Mouse (Mus musculus) 3134 (cell line): ENCODE results near the gene Cacna1c.

Source experiments
- DNase-seq: peaks from one replicate; pipeline ENCODE4 v3.0.0-alpha.2; 2011; ENCODE audit warnings: low spot score; ENCODE audit not compliant: insufficient read length; ENCODE audit errors: extremely low read depth

Cacna1c gene

DNA sequence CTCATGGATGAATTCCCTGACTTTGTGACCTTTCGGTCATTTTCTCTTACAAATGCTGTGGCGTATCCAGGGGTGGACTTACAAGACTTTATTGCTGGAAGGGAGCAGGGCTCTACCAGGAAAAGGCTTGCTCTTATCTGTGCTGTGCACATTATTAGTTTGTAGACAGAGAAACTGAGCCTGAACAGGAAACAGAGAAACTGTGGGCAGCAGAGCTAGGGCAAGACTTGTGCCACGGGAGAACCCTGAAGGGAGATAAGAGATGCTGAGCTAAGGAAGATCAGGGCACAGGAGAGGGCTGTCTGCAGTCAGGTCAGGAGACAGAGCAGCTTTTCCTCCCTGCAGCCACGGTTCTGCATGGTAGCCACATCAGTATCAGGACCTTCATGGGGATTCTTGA is 425.1 kb downstream of the Cacna1c start:
- DNase-seq: no peak

GRCm38 (mm10) chr6:118770396-118770795 is 425.8 kb downstream of the Cacna1c start:
- DNase-seq: no peak

DNA sequence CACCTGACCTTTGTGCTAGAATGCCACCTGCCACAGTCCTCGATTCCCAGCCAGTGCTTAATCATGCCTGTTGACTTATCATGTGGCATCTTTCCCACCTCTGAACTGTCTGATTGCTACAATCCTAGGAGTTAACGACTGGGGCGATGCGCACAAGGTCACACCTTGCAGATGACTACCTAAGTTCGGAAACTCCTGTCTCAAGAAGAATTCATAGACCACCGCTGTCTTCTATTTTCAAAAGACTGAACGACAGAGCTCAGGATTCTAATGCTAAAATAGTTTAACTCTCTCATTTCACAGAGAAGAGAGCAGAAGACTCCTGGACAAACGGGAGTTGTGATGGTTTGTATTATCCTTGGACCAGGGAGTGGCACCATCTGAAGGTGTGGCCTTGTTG is 426.4 kb downstream of the Cacna1c start:
- DNase-seq: no peak

DNA sequence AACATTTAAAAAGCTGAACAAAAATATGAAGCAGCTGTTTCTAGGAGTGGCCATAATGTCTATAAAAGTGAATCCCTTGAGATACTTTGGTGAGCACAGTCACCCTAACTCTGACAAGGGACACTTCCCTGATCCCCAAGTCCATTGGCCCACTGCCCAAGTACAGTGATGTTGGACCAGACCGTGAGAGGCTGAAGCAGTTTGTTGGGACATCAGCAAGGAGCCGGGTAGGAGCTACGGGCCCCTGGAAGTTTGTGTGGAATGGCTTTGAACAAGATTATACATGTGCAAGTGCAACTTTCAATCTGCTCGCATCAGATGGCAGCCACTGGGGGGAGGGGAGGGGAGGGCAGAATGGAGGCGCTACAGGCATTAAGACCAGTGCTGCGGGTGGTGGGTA is 428.5 kb downstream of the Cacna1c start:
- DNase-seq: peak; percentile 5

DNA sequence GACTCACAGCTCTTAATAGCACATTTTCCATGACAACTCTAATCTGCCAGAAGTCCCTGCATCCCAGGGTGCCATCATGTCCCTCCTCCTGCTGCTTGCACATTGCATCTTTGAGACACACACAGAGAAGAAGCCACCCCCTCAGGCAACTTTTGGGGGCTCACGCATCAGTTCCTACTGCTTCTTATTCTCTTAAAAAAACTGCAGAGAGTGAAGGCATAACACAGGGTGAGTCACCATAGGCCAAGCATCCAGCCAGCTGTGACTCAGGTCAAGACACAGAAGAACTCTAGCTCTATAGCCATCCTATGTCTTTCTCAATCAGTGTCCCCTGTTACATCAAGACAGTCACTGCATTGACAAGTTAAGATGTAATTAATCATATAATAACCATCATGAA is 431.0 kb downstream of the Cacna1c start:
- DNase-seq: peak; percentile 4

DNA sequence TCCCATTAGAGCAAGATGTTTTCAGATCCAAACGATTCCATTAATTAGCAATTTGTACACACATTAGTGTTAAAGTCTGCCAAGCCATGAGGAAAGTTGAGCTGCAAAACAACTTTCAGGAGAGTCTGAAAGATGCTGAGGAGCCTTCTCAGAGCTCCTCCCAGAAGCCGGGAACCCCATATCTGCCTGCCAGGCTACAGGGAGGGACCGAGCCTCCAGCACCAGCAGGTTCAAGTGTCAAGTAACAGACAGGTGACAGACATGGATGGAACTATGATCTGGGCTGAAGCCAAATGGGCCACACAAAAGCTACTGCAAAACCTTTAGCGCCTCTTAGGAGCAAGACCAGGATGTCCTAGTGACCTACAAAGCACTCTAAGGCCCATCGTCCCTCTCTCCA is 437.2 kb downstream of the Cacna1c start:
- no peak for DNase-seq

DNA sequence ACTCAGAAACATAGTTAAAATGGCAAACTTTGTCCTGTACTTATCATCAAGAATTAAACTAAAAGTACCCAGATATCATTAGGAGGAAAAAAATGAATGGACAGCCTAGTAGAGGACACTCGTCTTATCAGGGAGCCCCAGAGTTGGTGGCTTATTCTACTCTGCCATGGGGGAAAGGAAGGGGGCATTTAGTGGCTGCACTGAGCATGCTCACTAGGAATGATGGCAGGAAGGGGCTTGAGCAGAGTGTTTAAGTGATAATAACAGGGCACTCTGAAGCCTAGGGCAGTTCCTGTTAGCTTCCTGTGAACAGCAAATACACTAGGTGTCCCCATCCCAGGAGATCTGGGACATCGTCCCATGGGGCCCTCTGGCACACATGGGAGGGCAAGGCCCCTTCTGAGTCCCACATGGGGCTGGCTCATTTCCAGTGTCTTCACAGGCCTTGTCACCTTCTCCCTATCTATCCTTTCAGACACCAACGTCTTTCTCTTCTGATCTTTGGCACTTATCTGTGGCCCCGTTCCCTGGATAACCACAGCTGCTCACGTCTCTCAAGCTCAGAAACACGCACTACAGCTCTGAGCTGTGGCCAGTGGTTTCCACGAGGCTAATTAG is 437.8 kb downstream of the Cacna1c start:
- no peak for DNase-seq

GRCm38 (mm10) chr6:118757533-118758289 is 438.5 kb downstream of the Cacna1c start:
- no peak for DNase-seq

- no peak for DNase-seq
These were observed 439.7 kb downstream of the Cacna1c start for GRCm38 (mm10) chr6:118756511-118756910.

DNA sequence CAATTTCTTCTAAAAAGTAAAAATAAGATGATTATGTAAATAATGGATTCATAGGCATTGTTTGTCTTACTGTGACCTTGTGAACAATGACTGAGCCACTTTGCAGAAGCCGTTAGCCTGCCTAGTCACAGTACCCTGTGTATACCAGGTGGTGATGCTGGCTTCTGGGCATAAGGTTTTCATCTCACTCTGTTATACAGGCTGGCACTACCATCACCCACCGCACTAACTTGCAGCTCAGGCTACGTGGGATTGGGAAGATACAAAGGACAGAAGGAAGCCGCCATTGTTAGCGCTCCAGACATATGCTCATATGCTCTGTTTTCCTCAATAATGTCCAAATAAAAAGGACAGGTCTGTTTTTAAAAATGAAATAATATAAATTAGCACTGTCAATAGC is 440.4 kb downstream of the Cacna1c start:
- no peak for DNase-seq

GRCm38 (mm10) chr6:118754439-118754838 is 441.8 kb downstream of the Cacna1c start:
- no peak for DNase-seq

GRCm38 (mm10) chr6:118753787-118754186 is 442.4 kb downstream of the Cacna1c start:
- no peak for DNase-seq

DNA sequence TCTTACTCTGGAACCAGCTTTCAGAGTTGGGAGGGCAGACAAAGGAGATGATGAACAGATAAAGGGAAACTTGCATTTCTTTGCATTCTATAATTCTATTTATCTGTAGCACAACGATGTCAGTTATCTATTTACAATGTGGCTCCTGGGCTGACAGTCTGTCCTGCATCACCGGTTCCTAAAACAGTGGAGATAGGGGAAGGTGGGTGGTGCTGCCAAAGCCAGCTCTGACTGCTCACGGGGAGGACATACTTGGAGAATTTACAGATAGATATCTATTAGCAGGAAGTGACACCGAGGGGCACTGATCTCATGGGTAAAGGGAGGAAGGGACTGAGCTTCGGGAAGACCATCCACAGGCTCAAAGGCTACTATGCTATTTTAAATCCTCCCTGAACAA is 443.2 kb downstream of the Cacna1c start:
- DNase-seq: no peak

- DNase-seq: no peak
These were observed 446.9 kb downstream of the Cacna1c start for GRCm38 (mm10) chr6:118749285-118749684.

- no peak for DNase-seq
These were observed 453.5 kb downstream of the Cacna1c start for GRCm38 (mm10) chr6:118742701-118743100.

DNA sequence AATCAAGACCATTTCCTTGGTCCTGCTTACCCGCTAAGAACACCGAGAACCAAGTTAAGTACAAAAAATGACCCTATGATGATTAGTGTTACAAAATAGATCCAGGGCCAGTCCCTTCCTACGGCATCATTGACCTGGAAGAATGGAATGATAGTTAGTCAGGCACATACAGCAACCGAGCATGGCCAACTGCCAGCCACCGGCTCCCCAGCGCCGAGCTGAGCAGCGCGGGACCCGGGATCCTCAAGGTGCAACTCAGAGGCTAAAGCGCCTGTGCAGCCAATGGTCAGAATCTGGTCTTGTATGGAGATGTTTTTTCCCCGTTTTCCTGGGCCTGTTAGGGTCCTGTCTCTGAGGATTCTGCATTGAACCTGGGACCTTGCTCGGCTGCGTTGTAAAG is 454.4 kb downstream of the Cacna1c start:
- DNase-seq: peak; percentile 9

- DNase-seq: no peak
These were observed 456.1 kb downstream of the Cacna1c start for GRCm38 (mm10) chr6:118739961-118740599.

GRCm38 (mm10) chr6:118739344-118739743 is 456.9 kb downstream of the Cacna1c start:
- no peak for DNase-seq

DNA sequence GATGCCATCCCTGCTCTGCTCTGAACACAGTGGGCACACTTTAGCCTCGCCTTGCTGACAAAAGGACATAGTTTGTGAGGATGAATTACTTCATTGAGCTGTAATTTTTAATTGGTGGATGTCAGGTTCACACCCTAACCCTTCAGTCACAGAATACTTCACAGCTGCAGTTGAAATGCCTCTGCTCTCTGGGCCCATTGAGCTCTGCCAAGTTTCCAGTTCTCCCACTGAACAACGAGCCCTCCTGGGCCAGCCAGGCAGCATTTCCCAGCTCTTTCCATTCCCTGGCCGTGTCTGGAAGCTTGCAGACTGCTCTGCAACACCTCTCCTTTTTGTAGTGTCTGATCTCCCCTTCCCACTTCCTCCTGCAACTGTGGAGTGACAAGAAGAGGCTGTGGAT is 457.6 kb downstream of the Cacna1c start:
- DNase-seq: no peak

- no peak for DNase-seq
These were observed 459.1 kb downstream of the Cacna1c start for GRCm38 (mm10) chr6:118737078-118737477.

GRCm38 (mm10) chr6:118736491-118736890 is 459.7 kb downstream of the Cacna1c start:
- DNase-seq: no peak

GRCm38 (mm10) chr6:118735145-118735544 is 461.1 kb downstream of the Cacna1c start:
- DNase-seq: no peak
